Mouse (Mus musculus) erythroblast, embryonic 14.5 days (primary cell): ENCODE results near the gene Plcb2.

ENCODE experiments used
- GATA1 ChIP-seq: IDR thresholded peaks from 2 replicates; pipeline ENCODE4 v1.6.1; 2012; ENCODE audit warnings: low read length, inconsistent platforms, mixed read lengths
- TAL1 ChIP-seq: IDR thresholded peaks from 3 replicates; pipeline ENCODE4 v1.6.1; 2012; ENCODE audit warnings: low read length, inconsistent platforms, mixed read lengths

GRCm38 (mm10) chr2:118750476-118750875 lies 22.2 kb upstream of the Plcb2 start:
- TF ChIP-seq GATA1 (no peak), TAL1 (no peak)
